Mouse (Mus musculus) liver, adult 2 months (tissue): ENCODE measurements around the gene S100a5.

Experiments
- CTCF ChIP-seq: fragments of 200-500 bp; IDR thresholded peaks from 2 replicates; pipeline ENCODE4 v1.5.1; 2011; ENCODE audit warnings: low read depth, low read length, control low read depth
- POLR2A ChIP-seq: fragments of 200-500 bp; IDR thresholded peaks from 2 replicates; pipeline ENCODE4 v1.6.1; 2011; ENCODE audit warnings: low read length, control low read depth; ENCODE audit not compliant: insufficient read depth; ENCODE audit errors: extremely low read depth

- TF ChIP-seq POLR2A = no peak
- no peak for TF ChIP-seq CTCF
Measured at GRCm38 (mm10) chr3:90582556-90582955, 25.8 kb upstream of the S100a5 start.
